Mouse (Mus musculus): ENCODE measurements around the gene Sco2.

Gene Sco2

DNA sequence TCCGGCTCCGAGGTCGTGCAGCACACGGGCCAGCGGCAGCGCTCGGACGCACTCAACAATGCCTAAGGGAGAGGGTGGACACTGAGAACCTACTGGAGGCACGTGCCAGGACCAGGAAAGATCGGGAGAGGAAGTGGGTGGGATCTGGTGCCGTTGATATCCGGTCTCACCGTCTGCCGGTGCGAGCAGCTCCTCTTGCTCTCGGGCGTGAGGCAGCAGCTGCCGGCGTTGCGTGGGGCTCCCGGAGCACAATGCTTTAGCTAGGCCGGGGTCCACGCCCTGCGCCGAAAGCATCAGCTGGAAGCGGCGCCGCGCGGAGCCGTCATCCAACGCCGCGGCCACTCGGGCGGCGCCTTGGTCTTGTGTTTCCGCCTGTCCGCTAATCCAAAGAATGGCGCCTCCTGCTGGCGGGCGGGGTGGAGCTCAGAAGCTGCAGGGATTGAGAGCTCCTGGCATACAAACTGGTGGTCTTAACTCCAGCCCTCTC, at the start of gene Sco2:
Sco2 (minus strand) TSS at position 85 of the 487 bp plus-strand sequence.
- peak; percentile 83 for DNase-seq (ENCODE audit: low read depth, low spot score)

DNA sequence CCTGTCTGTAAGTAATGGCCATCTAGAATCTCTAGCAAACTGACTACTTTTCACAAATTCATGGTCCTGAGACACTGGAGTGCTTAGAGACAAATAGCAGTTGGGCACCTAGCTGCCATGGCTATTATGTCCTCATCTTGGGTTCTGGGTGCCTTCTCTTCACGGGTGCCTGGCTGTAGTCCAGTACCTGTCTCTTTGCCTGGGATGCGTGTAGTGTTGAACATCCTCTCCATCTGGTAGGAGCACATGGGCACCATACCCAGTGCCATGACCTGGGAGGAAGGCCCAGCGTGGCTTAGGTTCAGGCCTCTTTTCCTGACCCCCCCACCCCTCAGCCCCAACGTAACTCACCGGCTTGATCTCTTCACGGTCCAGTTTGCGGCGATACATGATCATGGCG, 48.3 kb upstream of the Sco2 start:
- no peak for DNase-seq (ENCODE audit: low read depth, low spot score)

DNA sequence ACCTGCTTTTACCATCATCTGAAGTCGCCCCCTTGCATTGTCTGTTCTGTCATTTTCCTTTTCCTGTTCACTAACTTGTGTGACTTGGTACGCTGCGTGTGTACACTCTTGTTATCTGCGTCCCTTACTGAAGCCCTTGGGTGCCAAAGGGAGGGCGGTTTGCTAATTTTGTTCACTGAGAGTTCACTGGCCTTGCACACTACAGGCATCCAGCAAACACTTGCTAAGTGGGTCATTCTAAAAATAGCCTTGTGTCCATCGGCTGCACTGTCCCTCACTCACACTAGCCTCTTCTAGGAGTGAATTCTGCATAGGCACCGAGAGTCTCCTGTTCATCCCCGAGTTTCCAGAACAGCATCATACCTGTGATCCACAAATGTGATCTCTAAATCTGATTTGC, 41.6 kb upstream of the Sco2 start:
- DNase-seq (ENCODE audit: low read depth, low spot score) = no peak

DNA sequence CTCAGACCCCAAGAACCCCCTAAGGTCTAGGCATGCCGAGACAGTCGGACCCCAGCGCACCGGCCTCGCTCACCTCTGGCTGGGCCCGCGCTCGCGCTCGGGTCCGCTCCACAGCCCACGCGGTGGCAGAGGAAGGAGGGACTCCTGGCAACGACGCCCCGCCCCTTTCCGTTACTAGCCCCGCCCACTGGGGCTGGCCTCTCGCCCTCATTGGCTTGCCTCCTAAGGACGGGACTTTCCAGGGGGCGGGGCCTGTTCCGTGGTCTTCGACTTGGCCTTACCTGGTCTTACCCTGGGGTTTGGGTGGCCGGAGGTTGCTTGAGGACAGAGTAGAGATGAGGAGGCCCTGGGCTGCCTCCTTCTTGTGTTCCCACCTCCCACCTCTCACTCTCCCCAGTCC, 36.5 kb upstream of the Sco2 start, which contains the start of gene Syce3:
Syce3 (minus strand) TSS at position 386 of the 400 bp plus-strand sequence.
- no peak for DNase-seq (ENCODE audit: low read depth, low spot score)

DNA sequence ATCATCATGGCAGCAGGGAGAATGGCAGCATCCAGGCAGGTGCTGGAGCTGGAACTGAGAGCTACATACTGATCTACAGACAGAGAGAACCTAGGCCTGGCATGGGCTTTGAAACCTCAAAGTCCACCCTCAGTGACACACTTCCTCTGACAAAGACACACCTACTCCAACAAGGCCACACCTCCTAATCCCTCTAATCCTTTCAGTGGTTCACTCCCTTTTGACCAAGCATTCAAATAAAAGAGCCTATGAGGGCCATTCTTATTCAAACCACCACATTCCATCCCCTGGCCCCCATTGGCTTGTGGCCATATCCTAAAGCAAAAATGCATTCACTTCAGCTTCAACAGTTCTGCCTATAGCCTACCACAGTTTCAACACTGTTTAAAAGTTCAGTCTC, 33.0 kb upstream of the Sco2 start:
- no peak for DNase-seq (ENCODE audit: low read depth, low spot score)

DNA sequence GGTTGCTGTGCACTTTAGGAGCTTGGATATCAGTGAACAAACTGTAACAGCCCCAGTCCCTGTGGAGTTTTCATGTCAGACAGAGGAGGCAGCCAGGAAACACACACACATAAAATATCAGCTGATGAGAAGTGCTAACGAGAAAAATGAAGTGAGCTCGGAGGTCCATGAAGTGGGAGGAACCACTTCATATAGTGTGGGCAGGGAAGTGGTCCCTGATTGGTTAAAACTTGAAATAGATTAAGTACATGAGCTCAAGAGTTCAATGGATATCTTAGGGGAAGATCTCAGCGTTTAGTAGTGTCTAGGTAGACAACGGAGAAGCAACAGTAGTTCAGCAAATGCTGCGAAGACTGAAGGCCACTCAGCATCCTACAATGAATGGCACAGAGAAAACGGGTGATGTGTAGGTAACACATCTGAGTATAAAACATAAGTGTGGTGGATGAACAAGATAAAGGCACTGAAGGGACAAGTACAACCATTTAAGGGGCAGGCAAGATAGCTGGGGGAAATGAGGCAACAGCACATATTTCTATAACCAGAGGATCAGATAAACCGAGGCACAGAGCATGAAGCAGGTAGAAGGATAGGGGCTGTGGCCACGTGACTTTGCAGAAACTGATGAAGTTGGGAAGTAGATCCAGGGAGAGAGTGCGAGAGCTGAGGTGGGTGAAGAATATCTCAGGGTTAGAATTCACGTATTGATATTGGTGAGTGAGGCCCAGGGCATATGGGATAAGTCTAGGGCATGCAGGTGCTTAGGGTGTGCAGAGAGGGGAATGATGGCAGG, 31.4 kb upstream of the Sco2 start:
- no peak for DNase-seq (ENCODE audit: low read depth, low spot score)

DNA sequence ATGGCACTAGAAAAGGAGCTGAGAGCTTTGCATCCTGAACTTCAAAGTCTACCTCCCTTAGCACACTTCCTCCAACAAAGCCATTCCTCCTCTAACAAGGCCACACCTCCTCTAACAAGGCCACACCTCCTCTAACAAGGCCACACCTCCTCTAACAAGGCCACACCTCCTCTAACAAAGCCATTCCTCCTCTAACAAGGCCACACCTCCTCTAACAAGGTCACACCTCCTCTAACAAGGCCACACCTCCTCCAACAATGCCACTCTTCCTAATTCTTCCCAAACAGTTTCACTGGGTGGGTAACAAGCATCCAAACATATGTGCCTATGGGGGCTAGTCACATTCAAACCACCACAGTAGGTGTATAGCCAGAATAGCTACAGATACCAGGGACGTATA, 28.8 kb upstream of the Sco2 start:
- DNase-seq (ENCODE audit: low read depth, low spot score) = no peak

DNA sequence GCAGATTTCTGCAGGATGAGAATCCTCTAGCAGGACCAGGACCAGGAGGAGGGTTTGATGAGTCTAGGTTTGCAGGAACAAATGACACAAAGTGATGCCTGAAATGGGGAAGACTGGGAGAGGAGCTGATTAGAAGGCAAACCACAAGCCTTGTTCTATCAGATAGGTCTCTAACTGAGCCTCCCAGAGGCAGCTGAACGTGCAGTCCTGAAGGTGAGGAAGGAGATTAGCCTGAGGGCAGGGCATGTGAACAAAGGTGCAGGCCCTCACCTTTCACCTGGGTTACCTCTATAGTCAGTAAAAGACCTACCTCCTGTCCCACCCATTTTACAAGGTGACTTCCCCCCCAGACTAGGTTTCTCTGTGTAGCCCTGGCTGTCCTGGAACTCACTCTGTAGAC, 26.1 kb upstream of the Sco2 start:
- no peak for DNase-seq (ENCODE audit: low read depth, low spot score)

DNA sequence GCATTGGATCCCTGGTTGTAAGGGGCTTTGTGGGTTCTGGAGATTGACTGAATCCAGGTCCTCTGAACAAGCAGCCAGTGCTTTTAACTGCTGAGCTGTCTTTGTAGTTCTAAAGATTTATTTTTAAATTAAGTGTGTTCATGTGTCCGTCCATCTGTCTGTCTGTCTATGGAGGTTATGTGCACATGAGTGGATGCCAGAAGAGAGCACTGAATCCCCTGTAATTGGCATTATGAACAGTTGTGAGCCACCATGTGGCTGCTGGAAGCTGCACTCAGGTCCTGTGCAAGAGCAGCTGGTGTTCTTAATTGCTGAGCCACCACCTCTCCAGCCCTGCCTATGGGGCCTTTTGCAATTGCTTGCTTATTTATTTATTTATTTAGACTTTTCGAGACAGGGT, 24.5 kb upstream of the Sco2 start:
- DNase-seq (ENCODE audit: low read depth, low spot score) = no peak

DNA sequence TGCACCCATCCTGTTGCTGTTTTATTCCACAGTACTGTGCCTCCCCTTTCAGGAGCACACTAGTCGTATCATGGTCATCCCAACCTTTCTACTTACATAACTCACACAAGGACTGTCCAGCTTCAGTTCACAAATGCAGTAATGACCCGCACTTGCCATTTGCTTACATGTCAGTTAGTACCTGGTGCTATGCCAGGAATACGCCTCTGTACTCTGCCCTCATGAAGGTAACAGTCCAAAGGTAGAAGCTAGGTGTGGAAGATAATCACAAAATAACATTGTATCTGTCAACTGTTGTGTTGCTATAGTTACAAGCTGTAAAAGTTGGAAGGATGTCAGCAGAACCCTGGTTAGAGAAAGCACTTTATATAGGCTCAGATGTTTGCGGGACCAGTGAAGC, 23.2 kb upstream of the Sco2 start:
- DNase-seq (ENCODE audit: low read depth, low spot score) = no peak

DNA sequence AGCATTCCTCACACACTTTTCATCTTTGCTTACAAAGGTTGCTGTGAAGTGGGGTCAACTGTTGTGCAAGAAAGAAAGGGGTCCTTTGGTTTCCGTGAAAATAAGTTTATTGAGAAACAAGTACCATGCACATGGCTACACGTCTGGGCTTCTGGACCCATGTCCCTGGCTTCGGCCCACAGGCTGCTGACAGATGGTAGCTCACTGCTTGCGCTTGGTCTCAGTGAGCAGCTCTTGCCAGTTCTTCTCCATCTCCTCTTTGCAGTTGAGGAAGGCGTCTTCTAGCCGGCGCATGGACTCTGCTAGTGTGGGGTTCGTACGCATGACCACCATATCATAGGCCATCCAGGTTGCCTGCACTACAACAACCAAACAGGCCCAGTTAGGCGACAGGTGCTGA, 16.4 kb upstream of the Sco2 start:
- DNase-seq (ENCODE audit: low read depth, low spot score) = no peak

DNA sequence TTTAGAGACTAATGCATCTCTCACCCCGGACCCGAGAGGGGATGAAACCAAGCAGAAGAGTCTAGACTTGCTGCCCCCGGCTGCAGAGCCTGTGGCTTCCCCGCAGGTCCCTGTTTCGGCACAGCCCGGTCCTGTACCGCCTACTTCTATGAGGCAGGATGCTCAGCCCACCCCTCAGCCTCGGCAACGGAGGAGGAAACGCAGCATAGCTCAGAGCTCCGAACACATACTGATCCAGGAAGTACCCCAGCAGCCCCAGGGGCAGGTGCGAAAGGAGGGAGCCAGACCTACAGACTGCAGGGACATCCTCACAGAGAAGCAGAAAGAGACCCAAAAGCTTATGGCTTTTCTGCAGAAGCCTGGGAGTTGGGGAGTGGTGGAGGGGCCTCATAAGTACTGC, 13.5 kb upstream of the Sco2 start:
- DNase-seq (ENCODE audit: low read depth, low spot score) = no peak

DNA sequence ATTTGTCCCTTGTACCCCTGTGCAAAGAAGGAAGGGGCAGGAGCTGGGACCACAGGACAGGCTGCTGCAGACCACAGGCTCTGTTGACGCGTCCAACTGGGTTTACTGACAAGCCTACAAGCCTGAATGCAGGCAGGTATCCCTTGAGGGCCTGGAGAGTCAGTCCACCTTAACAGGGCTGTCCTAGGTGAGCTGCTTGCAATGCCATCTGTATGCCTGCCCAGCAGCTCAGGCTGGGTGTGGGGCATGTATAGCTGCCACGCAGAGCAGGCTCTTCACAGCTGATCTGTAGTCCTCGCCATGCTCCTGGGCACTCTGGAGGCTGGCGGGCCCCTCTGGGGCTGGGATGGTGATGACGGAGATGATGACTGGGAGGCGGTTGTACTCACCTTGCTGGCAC, 11.0 kb upstream of the Sco2 start, which contains the start of gene Klhdc7b:
Klhdc7b (plus strand) TSS at position 301 of the 400 bp plus-strand sequence.
- DNase-seq (ENCODE audit: low read depth, low spot score) = no peak

DNA sequence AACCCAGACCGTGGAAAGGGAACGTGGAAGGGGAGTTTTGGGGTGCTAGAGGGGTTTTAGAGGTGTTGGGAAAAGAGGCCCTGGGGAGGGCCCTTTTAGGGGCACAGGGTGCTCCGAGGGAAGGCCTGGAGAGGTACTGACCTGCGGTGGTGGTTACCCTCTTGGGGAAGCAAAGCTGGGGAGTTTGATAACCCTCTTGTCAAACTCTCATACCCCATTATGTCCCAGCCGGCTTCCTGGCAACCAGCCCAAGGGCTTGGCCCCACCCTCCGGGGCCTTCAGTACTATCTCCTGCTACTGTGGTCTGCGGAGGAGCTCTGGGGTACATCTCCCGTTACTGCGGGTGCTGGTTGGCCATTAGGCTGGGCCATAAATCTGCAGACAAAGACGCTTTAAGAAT, 5.8 kb upstream of the Sco2 start:
- no peak for DNase-seq (ENCODE audit: low read depth, low spot score)

DNA sequence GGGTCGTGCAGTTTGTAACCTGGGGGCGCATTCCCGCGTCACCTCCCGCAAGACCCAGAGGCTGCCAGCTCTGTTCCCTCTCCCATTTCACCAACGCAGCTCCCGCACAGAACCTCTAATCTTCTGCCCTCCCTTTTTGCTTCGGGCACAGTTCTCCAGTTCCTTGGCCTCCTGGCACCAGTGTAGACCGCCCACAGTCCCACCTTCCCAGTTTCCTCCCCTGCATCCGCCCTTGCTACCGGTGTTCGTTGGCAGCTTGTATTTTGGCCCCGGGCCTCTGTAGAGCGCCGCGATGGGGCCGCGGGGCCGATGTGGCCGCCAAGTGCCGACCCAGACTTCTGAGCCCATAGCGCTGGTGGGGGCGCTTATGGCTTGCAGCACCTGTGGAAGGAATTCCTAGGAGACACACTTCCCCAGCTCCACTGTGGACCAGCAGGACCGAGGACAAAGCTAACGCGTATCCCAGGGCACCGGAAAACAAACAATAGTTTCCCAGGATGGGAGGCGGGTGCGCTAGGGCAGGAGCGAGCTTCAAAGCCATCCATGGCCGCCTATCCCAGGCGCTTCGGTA, 5.3 kb upstream of the Sco2 start, which contains the start of gene Odf3b:
Odf3b (minus strand) TSS at position 452 of the 571 bp plus-strand sequence.
- DNase-seq (ENCODE audit: low read depth, low spot score) = no peak

DNA sequence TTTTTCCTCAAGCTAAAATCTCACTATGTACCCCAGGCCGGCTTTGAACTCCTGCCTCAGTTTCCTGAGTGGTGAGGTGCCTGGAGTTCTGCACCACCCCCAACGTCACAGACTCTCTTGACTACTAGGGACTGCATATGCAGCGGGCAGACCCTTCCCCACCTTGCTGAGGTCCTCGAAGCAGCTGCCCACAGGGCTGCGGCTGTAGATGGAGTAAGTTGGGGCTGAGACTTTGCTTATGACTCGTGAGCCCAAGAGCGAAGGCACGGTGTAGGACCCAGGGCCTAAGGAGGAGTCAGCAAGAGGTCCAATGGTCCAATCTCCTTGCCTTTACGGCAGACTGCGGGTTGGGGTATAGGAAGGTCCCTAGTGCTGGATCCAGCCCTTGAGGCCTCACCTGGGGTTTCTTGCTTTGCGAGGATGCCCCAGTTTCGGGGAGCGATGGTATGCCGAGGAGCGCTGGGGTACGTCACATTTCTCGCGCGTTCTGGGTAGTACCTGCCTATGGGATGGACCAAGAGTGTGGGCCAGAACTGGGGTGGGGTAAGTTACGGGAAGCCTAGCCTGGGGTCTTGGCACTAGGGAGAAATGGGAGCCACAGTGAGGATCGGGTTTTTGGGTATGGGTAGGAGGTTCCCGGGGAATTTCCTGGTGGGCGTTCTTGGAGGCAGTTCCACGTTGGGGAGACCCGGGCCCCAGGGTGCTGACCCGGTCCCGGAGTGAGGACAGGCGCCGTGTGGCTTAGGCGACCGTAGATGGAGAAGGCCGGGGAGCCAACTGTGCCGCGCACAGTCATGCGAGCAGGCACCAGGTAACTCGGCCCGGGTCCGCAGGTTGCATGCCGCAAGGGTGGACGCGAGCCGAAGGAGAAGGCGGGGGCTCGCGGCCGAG, 4.5 kb upstream of the Sco2 start:
- no peak for DNase-seq (ENCODE audit: low read depth, low spot score)

DNA sequence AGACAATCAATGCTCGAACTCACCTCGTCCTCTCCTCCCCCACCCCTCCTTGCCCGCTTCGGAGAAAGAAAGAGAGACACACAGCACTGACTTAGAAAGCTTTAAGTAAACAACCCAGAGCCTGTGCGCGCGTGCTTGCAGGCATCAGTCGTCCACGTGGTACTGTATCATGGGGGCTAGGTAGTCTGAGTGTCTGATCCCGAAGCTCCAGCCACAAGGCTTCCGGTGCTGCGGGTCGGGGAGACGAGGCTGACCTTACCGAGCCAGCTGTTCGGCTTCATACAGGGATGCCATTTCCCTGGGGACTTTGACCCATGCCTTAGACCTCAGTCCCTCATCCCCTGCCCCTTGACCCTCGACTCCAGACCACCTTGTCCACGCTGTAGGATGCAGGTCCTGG, 3.7 kb upstream of the Sco2 start:
- DNase-seq (ENCODE audit: low read depth, low spot score) = no peak

DNA sequence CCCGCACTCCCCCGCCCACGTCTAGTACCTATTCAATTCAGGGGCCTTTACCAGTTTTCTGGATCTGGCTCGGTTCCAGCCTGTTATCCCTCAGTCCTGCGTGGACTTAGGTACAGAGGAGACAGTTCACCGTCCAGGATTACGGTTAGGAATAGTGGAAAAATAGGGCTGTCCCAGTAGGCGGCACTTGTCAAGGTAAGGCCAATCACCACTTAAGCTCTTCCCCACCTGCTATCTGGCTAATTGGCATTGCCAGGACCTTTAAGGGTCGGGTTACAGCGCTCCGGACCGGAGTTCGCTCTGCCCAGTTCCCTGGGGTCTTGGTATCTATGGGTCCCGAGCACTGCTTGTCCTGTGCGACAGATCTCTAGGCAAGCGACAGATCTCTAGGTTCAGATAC, 3.3 kb upstream of the Sco2 start, which contains the start of gene Tymp:
Tymp (minus strand) TSS at position 83 of the 400 bp plus-strand sequence.
- DNase-seq (ENCODE audit: low read depth, low spot score) = no peak

DNA sequence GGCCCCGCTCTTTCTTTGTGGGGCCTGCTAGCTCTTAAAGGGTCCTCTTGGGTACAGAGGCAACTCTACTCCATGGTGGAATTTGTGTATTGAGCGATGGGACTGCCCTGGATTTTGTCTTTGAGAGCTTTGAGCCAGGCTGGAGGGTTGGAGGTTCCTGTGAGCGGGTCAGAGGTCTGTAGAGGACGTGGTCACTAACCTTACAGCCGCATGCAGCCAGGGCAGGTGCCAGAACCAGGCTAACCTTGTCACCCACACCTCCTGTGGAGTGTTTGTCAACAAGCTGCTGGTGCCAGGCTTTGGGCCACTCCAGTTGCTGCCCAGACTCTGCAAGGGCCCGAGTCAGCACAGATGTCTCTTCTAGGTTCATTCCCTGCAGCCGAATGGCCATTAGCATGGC, 2.4 kb upstream of the Sco2 start:
- no peak for DNase-seq (ENCODE audit: low read depth, low spot score)

DNA sequence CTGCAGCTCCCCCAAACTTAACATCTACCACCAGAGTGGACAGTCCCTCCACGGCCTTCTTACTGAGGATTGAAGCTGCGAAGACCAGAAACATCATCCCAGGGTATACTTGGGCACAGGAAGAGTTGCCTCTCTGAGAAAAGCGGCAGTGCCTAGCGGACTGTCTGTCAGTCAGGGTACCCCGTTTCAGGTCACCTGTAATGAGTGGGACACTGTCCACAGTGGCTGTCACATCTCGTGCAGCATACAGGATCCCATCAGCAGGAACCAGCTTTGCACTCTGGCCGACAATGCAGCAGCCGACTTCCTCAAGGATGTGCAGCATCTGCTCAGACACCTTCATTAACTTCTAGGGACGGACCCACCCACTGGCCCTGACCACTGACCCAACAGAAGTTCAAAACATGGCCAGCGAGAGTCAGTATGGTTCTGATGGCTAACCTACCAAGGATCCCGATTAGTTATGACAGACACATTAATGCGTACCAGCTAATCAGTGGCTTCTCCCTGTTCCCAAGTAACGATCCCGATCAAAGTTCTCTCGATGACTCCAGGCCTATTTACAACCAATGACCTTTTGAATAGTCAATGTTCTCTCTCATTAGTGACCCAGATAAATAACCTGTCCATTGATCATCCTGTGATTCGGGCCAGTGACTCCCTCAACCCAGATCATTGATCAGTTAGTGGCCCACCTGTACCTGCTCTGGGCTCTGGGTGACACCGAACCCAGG, 1.3 kb upstream of the Sco2 start:
- no peak for DNase-seq (ENCODE audit: low read depth, low spot score)

DNA sequence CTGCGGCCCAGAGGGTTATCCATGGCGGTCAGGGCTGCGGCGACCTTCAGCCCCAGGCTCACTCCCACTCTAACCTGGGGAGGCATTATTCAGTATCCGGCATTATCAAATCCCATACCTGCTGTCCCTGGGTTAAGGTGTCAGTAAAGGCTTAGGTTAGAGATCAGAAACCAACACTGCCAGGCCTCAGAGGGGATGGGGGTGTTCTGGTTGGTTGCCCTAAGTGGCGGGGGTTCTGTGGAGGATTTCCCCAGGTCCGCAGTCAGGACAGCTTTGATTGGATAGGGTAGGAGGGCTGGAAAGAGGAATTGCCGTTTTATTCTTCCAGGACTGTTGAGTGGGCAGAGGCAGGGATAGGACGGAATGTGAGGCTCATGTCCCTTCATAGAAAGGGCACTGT, 694 bp upstream of the Sco2 start:
- no peak for DNase-seq (ENCODE audit: low read depth, low spot score)

All from telencephalon, adult 2 months (tissue).